Mouse (Mus musculus): ENCODE results near the gene Pde3a.

Gene Pde3a

GRCm38 (mm10) chr6:141522541-141522940 lies 273.5 kb downstream of the Pde3a start:
- no peak for DNase-seq

DNA sequence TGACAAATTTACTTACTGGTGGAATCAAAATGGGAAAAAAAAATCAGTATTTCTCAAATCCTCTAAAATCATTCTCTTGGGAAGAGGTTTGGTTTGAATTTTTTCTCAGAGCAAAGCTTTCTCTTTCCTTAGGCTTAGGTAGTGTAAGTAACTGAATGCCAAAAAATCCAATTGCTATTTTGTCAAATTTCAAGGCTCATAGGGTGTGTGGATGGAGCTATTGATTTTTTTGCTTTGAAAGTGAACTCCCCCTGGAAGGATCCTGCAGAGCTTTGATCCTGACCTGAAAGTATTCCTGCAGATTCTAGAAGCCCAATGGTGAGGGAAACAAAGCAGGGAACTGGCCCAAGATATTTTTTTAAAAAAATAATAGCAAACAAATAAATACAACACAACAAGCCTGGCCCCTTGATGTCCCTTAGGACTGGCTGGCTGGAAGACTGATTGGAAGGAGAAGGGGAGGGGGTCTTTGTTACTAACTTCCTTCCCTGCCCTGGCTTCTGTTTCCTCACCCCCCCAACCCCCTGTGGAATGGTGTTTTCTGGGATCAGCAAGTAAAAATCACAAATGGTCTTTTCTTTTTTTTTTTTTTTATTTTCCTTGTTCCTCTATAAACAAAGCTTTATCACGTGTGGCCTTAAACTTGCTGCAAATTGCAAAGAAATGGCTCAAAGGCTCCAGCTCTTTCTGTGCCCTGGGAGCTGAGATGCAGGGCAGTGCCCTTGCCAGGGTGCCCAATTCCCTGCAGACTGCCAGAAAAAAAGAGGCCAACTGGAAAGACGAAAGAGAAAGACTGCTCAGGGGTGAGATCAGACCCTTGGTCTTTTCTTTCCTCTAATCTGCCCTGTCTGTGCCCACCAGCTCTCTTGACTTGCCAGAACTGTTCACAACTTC lies 274.9 kb downstream of the Pde3a start, which contains the start of gene Slco1c1:
Gene Slco1c1 (plus strand): TSS at position 622 of the 894 bp plus-strand sequence.
- DNase-seq, result no peak

GRCm38 (mm10) chr6:141525787-141526186 lies 276.7 kb downstream of the Pde3a start:
- no peak for DNase-seq

DNA sequence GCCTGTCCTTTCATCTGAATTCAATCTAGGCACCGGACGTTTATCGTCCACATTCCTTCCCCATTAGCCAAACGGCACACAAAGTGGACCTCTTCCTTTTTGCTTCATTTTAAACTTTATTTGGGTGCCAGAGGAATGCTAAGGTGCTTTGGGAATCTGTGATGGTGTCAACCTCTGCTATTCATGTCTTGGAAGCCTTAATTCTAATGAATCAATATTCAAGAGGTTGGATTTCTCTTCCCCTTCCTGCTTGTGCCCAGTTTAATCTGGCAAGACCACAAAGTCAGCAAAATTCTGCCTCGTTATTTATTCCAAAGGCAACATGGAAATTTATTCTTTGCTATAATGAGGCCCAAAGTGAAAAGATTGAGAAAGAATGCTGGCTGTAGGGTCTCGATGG lies 281.8 kb downstream of the Pde3a start:
- no peak for DNase-seq

GRCm38 (mm10) chr6:141537298-141537697 lies 288.2 kb downstream of the Pde3a start:
- no peak for DNase-seq

DNA sequence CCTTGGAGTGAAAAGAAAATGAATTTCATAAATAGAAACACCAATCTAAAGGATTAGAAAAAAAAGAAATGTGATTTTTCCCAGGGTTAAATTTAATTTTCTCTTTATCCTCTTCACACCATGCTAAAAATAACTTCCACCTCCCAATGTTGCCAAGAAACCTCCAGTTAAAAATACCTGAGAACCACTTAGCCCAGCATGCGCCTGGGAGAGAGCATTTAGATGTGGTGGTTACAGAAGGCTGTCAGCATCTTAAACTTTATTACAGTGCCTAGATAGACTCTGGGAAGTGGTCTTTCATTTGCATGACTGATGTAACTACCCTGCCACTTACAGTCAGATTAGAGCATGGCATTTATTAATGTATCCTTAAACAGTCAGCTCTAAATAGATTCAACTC lies 292.1 kb downstream of the Pde3a start:
- DNase-seq, result no peak

DNA sequence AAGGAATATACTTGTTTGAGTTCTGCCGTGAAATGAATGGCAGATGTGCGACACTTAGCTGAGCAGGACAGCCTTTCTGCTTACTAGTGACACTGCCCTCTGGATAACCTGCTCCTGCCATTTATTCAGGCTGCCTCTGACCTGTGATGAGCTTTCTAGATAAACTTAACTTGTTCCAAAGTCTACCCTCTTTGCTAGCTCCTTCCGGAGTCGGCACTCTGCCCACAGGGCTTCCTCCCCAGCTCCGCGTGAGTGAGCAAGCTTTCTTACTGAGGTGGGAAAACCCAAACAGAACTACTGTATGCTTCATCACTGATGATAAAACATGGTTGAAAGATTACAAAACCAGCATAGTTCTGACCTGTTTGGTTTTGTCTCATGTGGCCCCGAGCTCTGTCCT lies 294.3 kb downstream of the Pde3a start:
- no peak for DNase-seq

Measured in thymus, adult 18-20 months (tissue).